Mouse (Mus musculus) small intestine, adult 2 months (tissue): ENCODE measurements around the gene Stra6.

Experiments
- CTCF ChIP-seq: fragments of 200-500 bp; IDR thresholded peaks from 2 replicates; pipeline ENCODE4 v1.5.1; 2012; ENCODE audit warnings: low read depth, mild to moderate bottlenecking, control low read depth, inconsistent platforms, low read length, moderate library complexity, mixed read lengths; ENCODE audit not compliant: insufficient replicate concordance, insufficient read length; ENCODE audit errors: extremely low read depth
- POLR2A ChIP-seq: fragments of 200-500 bp; IDR thresholded peaks from 2 replicates; pipeline ENCODE4 v1.6.1; 2012; ENCODE audit warnings: low read depth, mild to moderate bottlenecking, control low read depth, inconsistent platforms, low read length, moderate library complexity

GRCm38 (mm10) chr9:58102013-58102412 lies 38.4 kb downstream of the Stra6 start:
- TF ChIP-seq CTCF (no peak), POLR2A (no peak)
